Mouse (Mus musculus) heart, embryonic 13.5 days (tissue): ENCODE data around the gene Arid3a. TPM values are rescaled to one million over a fixed set of nuclear protein-coding genes. Genes with fewer than 3 reads are reported as not detected.
"Not testable (repeated sequence)": the region's sequence is repeated elsewhere in the genome, so short reads cannot be mapped to it uniquely, and the experiment has no call there.

Source experiments
- ATAC-seq: fragments of 200-750 bp; cut with Nextera tagmentation; 2 replicates; pipeline ENCODE4 v1.8.0; 2017; ENCODE audit warnings: moderate TSS enrichment; ENCODE audit not compliant: insufficient number of reproducible peaks, low FRiP score, low TSS enrichment; ENCODE audit errors: extremely low read depth
- H3K27ac ChIP-seq: fragments of 300-500 bp; sonication (generic); replicated peaks from 2 replicates; pipeline ENCODE4 v1.5.1; 2015; ENCODE audit warnings: moderate library complexity, mild to moderate bottlenecking, inconsistent platforms
- H3K27me3 ChIP-seq: fragments of 300-500 bp; sonication (generic); replicated peaks from 2 replicates; pipeline ENCODE4 v1.6.1; 2015; ENCODE audit warnings: mild to moderate bottlenecking, inconsistent platforms
- H3K36me3 ChIP-seq: fragments of 300-500 bp; sonication (generic); 2 replicates; pipeline ENCODE4 v1.6.1; 2015; ENCODE audit warnings: mild to moderate bottlenecking, inconsistent platforms
- H3K4me1 ChIP-seq: fragments of 300-500 bp; sonication (generic); 2 replicates; pipeline ENCODE4 v1.6.1; 2015; ENCODE audit warnings: inconsistent platforms
- H3K4me2 ChIP-seq: fragments of 300-500 bp; sonication (generic); 2 replicates; pipeline ENCODE4 v1.6.1; 2015; ENCODE audit warnings: inconsistent platforms, mild to moderate bottlenecking, moderate library complexity
- H3K4me3 ChIP-seq: fragments of 300-500 bp; sonication (generic); 2 replicates; pipeline ENCODE4 v1.5.1; 2015; ENCODE audit warnings: moderate library complexity, mild to moderate bottlenecking, inconsistent platforms
- H3K9ac ChIP-seq: fragments of 300-500 bp; sonication (generic); 2 replicates; pipeline ENCODE4 v1.6.1; 2015; ENCODE audit warnings: inconsistent platforms, mild to moderate bottlenecking, moderate library complexity
- H3K9me3 ChIP-seq: fragments of 300-500 bp; sonication (generic); 2 replicates; pipeline ENCODE4 v1.6.1; 2016; ENCODE audit warnings: inconsistent platforms
- WGBS: fragments of 180-500 bp; shearing (Covaris S2); methylation state at CpG from one replicate; pipeline ENCODE4 v1.1.7; 2015; ENCODE audit warnings: mixed read lengths; 5-methylcytosine and 5-hydroxymethylcytosine counted together
- polyA plus RNA-seq: library from polyadenylated mRNA; unstranded; fragments of >200 nt; fragmentation: Nextera tagmentation; extraction: Ambion mirVana; gene quantifications from 2 replicates; pipeline ENCODE4 v1.2.1, GENCODE M21; 2015

Arid3a gene
- polyA plus RNA-seq, 1 experiment from 2014 or later = 4.2 TPM

DNA sequence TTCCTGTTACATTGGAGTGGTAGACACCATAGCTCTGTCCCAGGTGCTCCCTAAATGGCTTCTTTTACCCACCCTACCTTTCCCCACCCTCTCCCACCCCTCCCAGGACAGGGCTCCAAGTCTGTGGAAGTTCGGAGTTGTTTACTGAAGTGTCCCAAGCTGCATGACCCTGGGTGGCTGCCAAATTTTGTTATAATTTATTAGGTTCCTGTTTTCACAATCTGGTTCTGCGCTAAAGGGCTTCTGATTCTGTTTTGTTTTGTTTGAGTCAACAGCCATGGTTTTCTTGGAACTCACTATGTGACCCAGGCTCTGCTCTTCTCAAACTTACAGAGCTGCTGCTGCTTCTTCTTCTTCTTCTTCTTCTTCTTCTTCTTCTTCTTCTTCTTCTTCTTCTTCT is 37.5 kb upstream of the Arid3a start:
- Histone ChIP-seq H3K36me3 (peaks cover 4% of the 10 kb centered on the region; the same call in 1 of the 2 replicates), H3K4me1 (peaks cover 10% of the 10 kb centered on the region), H3K9me3 (no peaks in the 10 kb centered on the region), H3K27me3 (peaks cover 19% of the 10 kb centered on the region), H3K27ac (no peak overlapping the region), H3K9ac (no peak overlapping the region), H3K4me3 (no peak overlapping the region), H3K4me2 (no peak overlapping the region)
- ATAC-seq = no peak
- WGBS = 78% methylated on average over 2 of the region's 2 CpGs

DNA sequence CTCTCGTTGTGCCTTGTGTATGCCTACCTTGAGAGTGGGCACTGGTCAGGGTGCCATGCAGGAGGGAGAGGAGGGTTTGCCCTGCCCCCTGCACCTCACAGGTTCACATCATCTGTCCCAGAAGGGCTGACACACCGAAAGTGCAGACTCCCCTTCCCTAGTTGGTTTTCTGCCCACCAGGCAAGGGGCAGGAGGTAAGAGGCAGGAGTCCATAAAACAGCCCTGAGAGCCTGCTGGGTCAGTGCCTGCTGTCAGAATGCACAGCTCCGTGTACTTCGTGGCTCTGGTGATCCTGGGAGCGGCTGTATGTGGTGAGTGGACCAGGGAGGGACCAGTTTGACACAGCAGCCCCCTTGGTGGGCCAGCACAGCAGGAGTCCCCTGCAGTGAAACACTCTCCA is 36.2 kb upstream of the Arid3a start, which contains the start of gene Cfd:
Gene Cfd, plus strand, starts transcription at position 184 of the 400 bp plus-strand sequence.
- no peak for ATAC-seq
- peaks cover 19% of the 10 kb centered on the region for H3K27me3 ChIP-seq
- WGBS = 39% methylated on average over 5 of the region's 5 CpGs
- no peaks in the 10 kb centered on the region for H3K9me3 ChIP-seq
- no peak within 1 kb of the TSS for H3K4me3 ChIP-seq
- no peak within 1 kb of the TSS for H3K9ac ChIP-seq
- H3K4me1 ChIP-seq = peaks cover 7% of the 10 kb centered on the region; the same call in 1 of the 2 replicates
- no peak within 1 kb of the TSS for H3K27ac ChIP-seq
- H3K4me2 ChIP-seq = no peak within 1 kb of the TSS
- H3K36me3 ChIP-seq = peaks cover 15% of the 10 kb centered on the region

DNA sequence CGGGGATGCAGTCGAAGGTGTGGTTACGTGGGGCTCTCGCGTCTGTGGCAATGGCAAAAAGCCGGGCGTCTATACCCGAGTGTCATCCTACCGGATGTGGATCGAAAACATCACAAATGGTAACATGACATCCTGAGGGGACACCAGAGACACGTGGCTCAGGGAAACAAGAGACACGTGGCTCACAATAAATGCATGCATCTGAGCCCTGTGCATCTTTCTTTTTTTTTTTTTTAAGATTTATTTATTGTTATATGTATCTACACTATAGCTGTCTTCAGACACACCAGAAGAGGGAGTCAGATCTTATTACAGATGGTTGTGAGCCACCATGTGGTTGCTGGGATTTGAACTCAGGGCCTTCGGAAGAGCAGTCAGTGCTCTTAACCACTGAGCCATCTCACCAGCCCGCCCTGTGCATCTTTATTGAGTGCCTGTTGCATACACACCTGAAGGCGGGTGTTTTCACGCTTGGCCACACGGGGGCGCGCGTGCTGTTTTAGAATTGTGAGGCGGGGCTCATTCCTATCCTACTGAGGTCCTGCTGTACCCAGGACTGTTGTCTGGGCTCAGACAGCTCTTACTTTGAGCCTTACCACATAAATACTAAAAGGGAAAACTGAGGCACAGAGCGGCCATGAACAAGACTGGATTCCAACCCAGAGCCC is 34.3 kb upstream of the Arid3a start:
- not testable (repeated sequence) for H3K9me3 ChIP-seq, H3K27ac ChIP-seq, H3K4me1 ChIP-seq, H3K4me3 ChIP-seq, ATAC-seq, H3K4me2 ChIP-seq
- 41% methylated on average over 22 of the region's 22 CpGs for WGBS
- peaks cover 34% of the 10 kb centered on the region for H3K36me3 ChIP-seq
- H3K9ac ChIP-seq = 0 out of 2 replicates have a peak overlapping the region, but pooled peaks have one; percentile 5
- peaks cover 12% of the 10 kb centered on the region for H3K27me3 ChIP-seq

DNA sequence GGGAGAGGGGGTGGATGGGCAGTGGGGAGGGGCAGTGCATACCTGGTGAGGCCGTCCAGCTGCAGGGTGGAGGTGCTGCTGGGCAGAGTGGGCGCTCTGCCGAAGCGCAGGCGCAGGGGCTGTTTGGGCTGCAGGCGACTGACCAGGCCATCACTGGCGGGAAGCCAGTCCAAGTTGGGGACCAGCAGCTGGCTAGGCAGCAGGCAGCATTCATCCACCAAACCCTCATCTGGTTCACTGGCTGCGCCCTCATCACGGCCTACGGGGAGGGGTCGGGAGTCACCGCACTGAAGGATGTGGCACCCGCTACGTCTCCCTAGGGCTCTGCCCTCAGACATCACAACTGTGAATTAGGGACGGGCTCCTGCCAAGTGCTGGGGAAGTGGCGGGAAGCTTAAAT is 30.5 kb upstream of the Arid3a start:
- 88% methylated on average over 16 of the region's 16 CpGs for WGBS
- peaks cover 3% of the 10 kb centered on the region; the same call in 1 of the 2 replicates for H3K27me3 ChIP-seq
- H3K4me1 ChIP-seq = peaks cover 7% of the 10 kb centered on the region; the same call in 1 of the 2 replicates
- H3K4me2 ChIP-seq = no peak overlapping the region
- H3K4me3 ChIP-seq = no peak overlapping the region
- no peaks in the 10 kb centered on the region for H3K9me3 ChIP-seq
- no peak overlapping the region for H3K9ac ChIP-seq
- peaks cover 69% of the 10 kb centered on the region for H3K36me3 ChIP-seq
- H3K27ac ChIP-seq = no peak overlapping the region
- ATAC-seq = no peak

DNA sequence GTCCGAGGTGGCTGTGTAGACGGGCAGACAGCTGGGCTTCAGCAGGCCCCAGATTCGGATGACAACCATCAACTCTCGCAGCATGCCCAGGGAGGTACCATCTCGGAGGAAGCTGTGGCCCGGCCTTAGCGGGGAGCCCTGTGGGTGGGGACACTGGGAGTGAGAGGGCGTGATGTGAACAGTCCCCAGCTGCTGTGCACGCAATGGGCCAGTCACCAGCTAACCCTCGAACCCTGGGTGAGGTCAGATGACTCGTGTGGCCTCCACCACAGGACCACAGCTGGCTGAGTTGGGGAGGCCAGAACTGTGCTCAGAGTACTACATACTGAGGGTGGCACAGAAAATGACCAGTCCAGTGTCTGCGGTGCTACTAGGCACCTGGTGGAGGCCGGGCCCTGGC is 30.0 kb upstream of the Arid3a start:
- peaks cover 7% of the 10 kb centered on the region; the same call in 1 of the 2 replicates for H3K4me1 ChIP-seq
- 83% methylated on average over 13 of the region's 13 CpGs for WGBS
- H3K4me2 ChIP-seq = no peak overlapping the region
- no peak overlapping the region for H3K9ac ChIP-seq
- ATAC-seq = no peak
- peaks cover 74% of the 10 kb centered on the region for H3K36me3 ChIP-seq
- H3K9me3 ChIP-seq = no peaks in the 10 kb centered on the region
- H3K27me3 ChIP-seq = no peaks in the 10 kb centered on the region; the same call in 1 of the 2 replicates
- H3K4me3 ChIP-seq = no peak overlapping the region
- H3K27ac ChIP-seq = no peak overlapping the region

DNA sequence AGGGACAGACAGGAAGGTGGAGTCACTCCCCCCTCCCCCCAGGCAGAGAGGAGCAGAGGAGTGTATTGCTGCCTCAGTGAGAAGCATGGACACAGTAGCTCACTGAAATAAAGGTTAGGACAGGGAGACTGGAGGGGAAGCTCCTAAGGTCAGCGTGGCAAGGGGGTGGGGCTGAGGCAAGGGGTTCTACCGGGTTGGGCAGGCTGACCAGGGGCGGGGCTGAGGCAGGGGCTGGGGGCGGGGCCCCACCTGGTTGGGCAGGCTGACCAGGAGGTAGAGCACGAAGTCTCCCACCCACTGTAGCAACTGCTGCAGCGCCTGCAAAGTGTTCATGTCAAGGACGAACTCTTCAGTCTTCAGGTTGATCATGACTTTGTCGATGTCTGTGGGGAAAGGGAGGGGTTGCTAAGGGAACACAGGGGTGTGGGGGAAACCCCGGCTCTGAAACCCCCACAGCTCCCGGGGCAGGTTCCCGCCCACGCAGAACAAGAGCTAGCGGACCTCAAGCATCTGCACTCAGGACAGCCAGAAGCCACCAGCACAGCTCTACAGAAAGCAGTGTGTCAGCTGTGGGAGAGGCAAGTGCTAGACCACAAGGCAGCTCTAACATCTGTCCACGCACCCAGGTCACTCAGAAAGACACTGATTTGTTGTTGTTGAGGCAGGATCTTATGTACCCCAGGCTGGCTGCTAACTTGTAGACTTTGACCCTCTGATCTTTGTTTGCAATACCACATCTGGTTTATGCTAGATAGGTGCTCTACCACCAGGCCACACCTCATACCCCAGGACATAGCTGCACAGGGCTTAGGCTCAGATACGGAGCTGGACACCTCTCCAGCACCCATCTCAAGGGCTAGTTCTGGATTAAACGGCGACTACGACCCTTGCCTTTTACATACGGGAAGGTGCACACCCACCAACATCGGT is 29.3 kb upstream of the Arid3a start:
- Histone ChIP-seq H3K4me1 (peaks cover 7% of the 10 kb centered on the region; the same call in 1 of the 2 replicates), H3K9me3 (no peaks in the 10 kb centered on the region), H3K4me3 (no peak overlapping the region), H3K4me2 (no peak overlapping the region), H3K27ac (no peak overlapping the region), H3K36me3 (peaks cover 81% of the 10 kb centered on the region), H3K9ac (no peak overlapping the region), H3K27me3 (no peaks in the 10 kb centered on the region)
- WGBS = 48% methylated on average over 20 of the region's 20 CpGs
- no peak for ATAC-seq

DNA sequence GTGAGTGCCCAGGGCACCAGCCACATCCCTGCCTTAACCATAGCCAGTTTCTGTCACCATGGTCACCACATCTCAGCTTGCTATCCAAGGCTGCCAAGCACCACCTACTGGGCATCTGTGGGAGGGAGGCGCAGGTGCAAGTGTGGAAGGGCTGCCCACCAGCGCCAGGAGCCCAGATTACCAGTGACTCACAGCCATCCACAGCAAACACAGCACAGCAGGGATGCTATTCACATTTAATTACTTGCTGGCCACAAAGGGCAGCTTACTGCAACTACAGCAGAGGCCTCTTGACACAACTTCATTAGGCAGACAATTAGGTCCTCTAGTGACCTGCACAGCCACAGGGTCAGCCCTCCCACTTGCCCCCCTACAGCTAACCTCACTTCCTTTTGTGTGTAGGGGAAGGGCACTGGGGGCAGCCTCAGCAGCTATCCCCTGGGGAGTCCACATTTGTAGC is 25.9 kb upstream of the Arid3a start:
- Histone ChIP-seq H3K4me2 (no peak overlapping the region), H3K36me3 (peaks cover 97% of the 10 kb centered on the region), H3K27me3 (no peaks in the 10 kb centered on the region), H3K27ac (no peak overlapping the region), H3K4me3 (no peak overlapping the region), H3K9ac (no peak overlapping the region), H3K4me1 (no peaks in the 10 kb centered on the region), H3K9me3 (no peaks in the 10 kb centered on the region)
- no peak for ATAC-seq
- WGBS = 83% methylated on average over 2 of the region's 2 CpGs

DNA sequence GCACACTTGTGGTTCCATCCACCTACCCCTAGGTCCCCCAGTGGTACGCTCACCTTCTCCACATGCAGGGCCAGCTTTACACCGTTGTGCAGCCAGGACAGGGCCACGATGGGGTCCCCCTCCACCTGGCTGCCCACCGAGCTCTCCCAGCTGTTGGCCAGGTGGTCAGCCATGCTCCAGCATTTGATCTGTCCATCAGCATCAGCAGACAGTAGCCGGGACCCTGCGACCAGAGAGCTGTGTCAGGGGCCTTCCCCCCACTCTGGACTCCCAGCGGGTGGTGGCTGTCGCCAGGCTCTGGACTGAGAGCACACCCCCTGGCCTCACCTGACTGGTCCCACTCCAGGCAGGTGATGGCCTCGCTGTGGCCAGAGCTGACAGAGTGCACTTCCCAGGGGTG is 20.1 kb upstream of the Arid3a start:
- Histone ChIP-seq H3K9ac (no peak overlapping the region), H3K27me3 (no peaks in the 10 kb centered on the region), H3K36me3 (peaks cover 70% of the 10 kb centered on the region), H3K4me1 (peaks cover 15% of the 10 kb centered on the region), H3K4me3 (no peak overlapping the region), H3K9me3 (no peaks in the 10 kb centered on the region), H3K27ac (no peak overlapping the region), H3K4me2 (no peak overlapping the region)
- no peak for ATAC-seq
- 94% methylated on average over 9 of the region's 9 CpGs for WGBS

DNA sequence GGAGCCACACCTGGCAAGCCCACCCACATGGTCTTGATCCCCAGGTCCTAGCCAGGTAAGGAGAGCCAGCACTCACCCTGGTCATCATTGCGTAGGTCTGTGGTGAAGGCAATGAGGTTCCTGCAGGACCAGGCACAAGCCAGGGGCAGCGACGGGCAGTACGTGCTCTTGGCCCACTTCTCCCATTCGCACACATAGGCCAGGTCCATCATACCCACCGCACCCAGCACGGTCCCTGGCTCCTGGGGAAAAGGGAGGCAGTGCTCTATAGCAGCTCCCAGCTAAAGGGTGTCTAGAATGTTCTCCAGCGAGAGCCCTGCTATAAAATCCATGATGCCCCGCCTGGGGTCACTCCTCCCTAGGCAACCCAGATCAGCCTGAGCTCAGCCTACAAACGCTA is 19.4 kb upstream of the Arid3a start:
- Histone ChIP-seq H3K9ac (peak overlapping the region; percentile 5; the same call in 1 of the 2 replicates), H3K9me3 (no peaks in the 10 kb centered on the region), H3K4me2 (peak overlapping the region; percentile 68; the same call in 1 of the 2 replicates), H3K36me3 (peaks cover 70% of the 10 kb centered on the region), H3K27me3 (no peaks in the 10 kb centered on the region), H3K4me3 (peak overlapping the region; percentile 71; the same call in 1 of the 2 replicates), H3K4me1 (peaks cover 15% of the 10 kb centered on the region), H3K27ac (no peak overlapping the region)
- 91% methylated on average over 10 of the region's 10 CpGs for WGBS
- ATAC-seq = no peak

DNA sequence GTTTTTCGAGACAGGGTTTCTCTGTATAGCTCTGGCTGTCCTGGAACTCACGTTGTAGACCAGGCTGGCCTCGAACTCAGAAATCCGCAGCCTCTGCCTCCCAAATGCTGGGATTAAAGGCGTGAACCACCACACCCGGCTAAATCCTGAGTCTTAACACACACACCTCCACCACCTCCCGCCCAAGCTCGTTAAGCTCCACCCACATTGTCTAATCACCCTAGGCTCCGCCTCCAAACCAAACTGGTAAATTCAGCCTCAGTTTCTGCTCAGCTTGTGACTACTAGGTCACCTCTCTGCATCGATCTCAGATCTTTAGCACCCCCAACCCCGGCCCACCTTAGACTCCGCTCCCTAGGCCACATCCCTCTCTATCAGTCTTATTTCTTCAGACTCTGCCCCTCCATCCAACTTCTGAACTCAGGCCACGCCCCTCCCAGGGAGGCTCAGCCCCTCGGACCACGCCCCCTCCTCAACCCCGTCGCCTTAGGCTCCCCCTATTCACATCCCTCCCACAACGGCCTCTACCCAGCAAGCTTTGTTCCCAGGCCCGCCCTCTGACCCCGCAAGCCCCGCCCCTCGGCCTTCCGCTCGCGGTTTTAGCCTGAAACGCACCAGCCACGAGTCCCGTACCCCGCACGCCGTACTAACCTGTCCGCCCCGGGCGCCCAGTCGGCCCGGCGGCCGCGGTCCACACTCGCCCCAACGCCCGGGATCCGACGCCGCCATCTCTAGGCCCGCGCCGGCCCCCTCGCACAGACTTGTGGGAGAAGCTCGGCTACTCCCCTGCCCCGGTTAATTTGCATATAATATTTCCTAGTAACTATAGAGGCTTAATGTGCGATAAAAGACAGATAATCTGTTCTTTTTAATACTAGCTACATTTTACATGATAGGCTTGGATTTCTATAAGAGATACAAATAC is 18.4 kb upstream of the Arid3a start, which contains the start of gene Med16:
Gene Med16, minus strand, starts transcription at position 757 of the 925 bp plus-strand sequence.
- peak; percentile 96 for ATAC-seq
- 1% methylated on average over 52 of the region's 52 CpGs for WGBS
- Histone ChIP-seq H3K4me3 (peak within 1 kb of the TSS; percentile 71), H3K36me3 (peaks cover 70% of the 10 kb centered on the region), H3K9ac (peak within 1 kb of the TSS; percentile 94), H3K4me2 (peak within 1 kb of the TSS; percentile 68), H3K27ac (peak within 1 kb of the TSS; percentile 92), H3K4me1 (peaks cover 15% of the 10 kb centered on the region), H3K27me3 (no peaks in the 10 kb centered on the region), H3K9me3 (no peaks in the 10 kb centered on the region)
